32 mouse cellular contexts compared by ENCODE assay signal in the genomic region with DNA sequence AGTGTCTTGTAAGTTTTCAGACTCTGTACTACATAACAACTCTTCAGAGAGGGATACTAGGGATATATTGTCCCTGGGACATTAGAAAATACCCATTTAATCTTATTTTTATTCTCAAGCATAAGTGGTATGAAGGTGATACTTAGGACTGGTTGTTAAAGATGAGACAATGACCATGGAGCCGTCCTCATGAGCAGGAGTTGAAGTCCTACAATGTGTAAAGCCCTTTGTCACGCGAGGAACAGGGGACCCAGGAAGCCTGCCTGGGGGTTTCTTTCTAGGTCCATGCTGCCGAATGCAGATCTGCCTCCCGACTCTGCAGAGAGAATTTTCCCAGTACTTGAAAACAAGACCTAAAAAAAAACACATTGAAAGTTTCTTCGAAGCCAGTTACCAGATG. TPM values are rescaled to one million over a fixed set of nuclear protein-coding genes. Genes with fewer than 3 reads are reported as not detected.
DNase-seq lines count a peak whose midpoint lies in the region; ATAC-seq and TF ChIP-seq lines count a peak whose summit lies in the region.
"Had no signal": no experiment of that assay in that cellular context is flagged by ENCODE, and none has a peak within 500 bp of the region (broad histone marks: within the 10 kb centered on the region; RNA-seq: fewer than 3 reads in every experiment).

No protein-coding gene starts in this region.

- no peaks in the 10 kb centered on the region for H3K4me1 ChIP-seq in heart, embryonic 10.5 days
- H3K4me1 ChIP-seq in midbrain, embryonic 15.5 days = peaks cover 12% of the 10 kb centered on the region
- peaks cover 12% of the 10 kb centered on the region for H3K4me1 ChIP-seq in midbrain, embryonic 16.5 days (ENCODE audit: control insufficient read depth, insufficient read depth, low read length)
- peaks cover 6% of the 10 kb centered on the region; the same call in 1 of the 2 replicates for H3K4me1 ChIP-seq in hindbrain, postnatal 0 days (ENCODE audit: insufficient read depth, low read length)
- H3K4me1 ChIP-seq: lung, embryonic 15.5 days had no signal

- intact Hi-C loops in heart, postnatal 25 days (cut with DNase I) = no loop called here

- no peak for ATAC-seq in midbrain, embryonic 15.5 days (replicated peaks)
- ATAC-seq in midbrain, embryonic 16.5 days = no peak
- ATAC-seq in hindbrain, postnatal 0 days = no peak
- no peak for ATAC-seq in megakaryocyte-erythroid progenitor cell, adult 5-6 weeks (replicated peaks; ENCODE audit: low FRiP score, low TSS enrichment, poor library complexity, severe bottlenecking)
- ATAC-seq: CD4-positive, CD25-positive, alpha-beta regulatory T cell, adult 4 months; inflammation-experienced regulatory T-cells, adult 6 months had no signal

- no peaks in the 10 kb centered on the region for H3K9me3 ChIP-seq in heart, embryonic 10.5 days
- H3K9me3 ChIP-seq in midbrain, embryonic 15.5 days = no peaks in the 10 kb centered on the region
- H3K9me3 ChIP-seq in midbrain, embryonic 16.5 days (replicated peaks; ENCODE audit: control insufficient read depth, low read length, poor library complexity, severe bottlenecking) = no peaks in the 10 kb centered on the region
- no peaks in the 10 kb centered on the region for H3K9me3 ChIP-seq in hindbrain, postnatal 0 days (ENCODE audit: low read length)
- H3K9me3 ChIP-seq: limb, embryonic 13.5 days; lung, embryonic 15.5 days; midbrain, embryonic 12.5 days had no signal

- peak; percentile 55 for DNase-seq in heart, embryonic 10.5 days (ENCODE audit: low spot score)
- DNase-seq in heart, postnatal 25 days (ENCODE audit: low spot score) = no peak
- no peak for DNase-seq in hindbrain, postnatal 0 days (ENCODE audit: low spot score)
- no peak for DNase-seq in kidney, adult 8-10 months
- DNase-seq: adrenal gland, postnatal 14 days; cerebellum, adult 11 months; cerebellum, adult 9-10 months; cerebellum, postnatal 36 days; heart, postnatal 14 days; kidney, adult 11 months; kidney, postnatal 36 days; right cerebral cortex, adult 18-20 months; spleen, adult 18-20 months; thymus, adult 2 months; thymus, postnatal 36 days had no signal

- WGBS in heart, embryonic 10.5 days = 83% methylated on average over 6 of the region's 6 CpGs
- 85% methylated on average over 6 of the region's 6 CpGs for WGBS in midbrain, embryonic 15.5 days
- 83% methylated on average over 6 of the region's 6 CpGs for WGBS in midbrain, embryonic 16.5 days
- 80% methylated on average over 6 of the region's 6 CpGs for WGBS in hindbrain, postnatal 0 days

- H3K36me3 ChIP-seq in heart, embryonic 10.5 days = no peaks in the 10 kb centered on the region
- H3K36me3 ChIP-seq in midbrain, embryonic 15.5 days (replicated peaks) = peaks cover 3% of the 10 kb centered on the region; the same call in 1 of the 2 replicates
- H3K36me3 ChIP-seq in midbrain, embryonic 16.5 days (ENCODE audit: control insufficient read depth, insufficient read depth, low read length) = peaks cover 3% of the 10 kb centered on the region; the same call in 1 of the 2 replicates
- H3K36me3 ChIP-seq in hindbrain, postnatal 0 days (ENCODE audit: insufficient read depth, low read length) = no peaks in the 10 kb centered on the region; the same call in 1 of the 2 replicates
- H3K36me3 ChIP-seq: limb, embryonic 13.5 days; lung, embryonic 15.5 days; midbrain, embryonic 12.5 days had no signal

- H3K27me3 ChIP-seq in heart, embryonic 10.5 days (ENCODE audit: insufficient read depth, poor library complexity, severe bottlenecking) = no peaks in the 10 kb centered on the region
- no peaks in the 10 kb centered on the region for H3K27me3 ChIP-seq in midbrain, embryonic 15.5 days (replicated peaks)
- no peaks in the 10 kb centered on the region for H3K27me3 ChIP-seq in midbrain, embryonic 16.5 days (ENCODE audit: control insufficient read depth, insufficient read depth, low read depth, low read length)
- no peaks in the 10 kb centered on the region for H3K27me3 ChIP-seq in hindbrain, postnatal 0 days (ENCODE audit: insufficient read depth, low read length)
- H3K27me3 ChIP-seq: limb, embryonic 13.5 days; lung, embryonic 15.5 days; midbrain, embryonic 12.5 days had no signal

- H3K9ac ChIP-seq in midbrain, embryonic 15.5 days = no peak overlapping the region
- H3K9ac ChIP-seq in midbrain, embryonic 16.5 days (ENCODE audit: low read depth, low read length) = no peak overlapping the region
- no peak overlapping the region for H3K9ac ChIP-seq in hindbrain, postnatal 0 days (replicated peaks; ENCODE audit: low read length)
- H3K9ac ChIP-seq: limb, embryonic 13.5 days; lung, embryonic 15.5 days; midbrain, embryonic 12.5 days had no signal

- no peak for TF ChIP-seq CTCF in hindbrain, postnatal 0 days (IDR thresholded peaks at IDR 0.05; ENCODE audit: low read depth)

- H3K4me3 ChIP-seq in heart, embryonic 10.5 days = no peak overlapping the region
- H3K4me3 ChIP-seq in midbrain, embryonic 15.5 days = no peak overlapping the region
- no peak overlapping the region for H3K4me3 ChIP-seq in midbrain, embryonic 16.5 days (ENCODE audit: low read depth, low read length)
- no peak overlapping the region for H3K4me3 ChIP-seq in hindbrain, postnatal 0 days (ENCODE audit: low read length)
- H3K4me3 ChIP-seq: limb, embryonic 13.5 days; lung, embryonic 15.5 days; midbrain, embryonic 12.5 days; myocyte had no signal

- H3K27ac ChIP-seq in heart, embryonic 10.5 days = no peak overlapping the region
- peak overlapping the region; percentile 58; the same call in 1 of the 2 replicates for H3K27ac ChIP-seq in midbrain, embryonic 15.5 days
- no peak overlapping the region for H3K27ac ChIP-seq in midbrain, embryonic 16.5 days (ENCODE audit: low read length)
- H3K27ac ChIP-seq in hindbrain, postnatal 0 days = peak overlapping the region; percentile 49; the same call in 1 of the 2 replicates
- H3K27ac ChIP-seq: limb, embryonic 13.5 days; lung, embryonic 15.5 days; stomach, postnatal 0 days had no signal

- no peak overlapping the region for H3K4me2 ChIP-seq in midbrain, embryonic 15.5 days
- no peak overlapping the region for H3K4me2 ChIP-seq in midbrain, embryonic 16.5 days (ENCODE audit: low read length)
- H3K4me2 ChIP-seq in hindbrain, postnatal 0 days (ENCODE audit: low read depth, low read length) = no peak overlapping the region
- H3K4me2 ChIP-seq: limb, embryonic 13.5 days; liver, embryonic 11.5 days; lung, embryonic 15.5 days; midbrain, embryonic 12.5 days had no signal

RNA-seq across cellular contexts. Expression of gene Lamp5, which starts 55.1 kb away (rescaled TPM):
- polyA plus RNA-seq in heart, embryonic 10.5 days (2016; fragmentation: Nextera tagmentation; extraction: Ambion mirVana) = 0.13 TPM in 1 of 2 replicates, not detected in the other
- not detected for total RNA-seq in heart, postnatal 25 days (2021)
- 7.1 TPM in 2 replicates for polyA plus RNA-seq in midbrain, embryonic 15.5 days (2015; fragmentation: Nextera tagmentation; extraction: Ambion mirVana)
- 6.8 and 7.2 TPM in 2 replicates for polyA plus RNA-seq in midbrain, embryonic 16.5 days (2015; fragmentation: Nextera tagmentation; extraction: Ambion mirVana)
- total RNA-seq in hindbrain, postnatal 0 days (2014; rRNA removed) = 43.4 and 56.4 TPM in 2 replicates
- polyA plus RNA-seq in hindbrain, postnatal 0 days (2015; fragmentation: Nextera tagmentation; extraction: Ambion mirVana) = 143 and 145 TPM in 2 replicates
- not detected in 2 replicates for total RNA-seq in megakaryocyte-erythroid progenitor cell, adult 5-6 weeks (2014; fragmentation: Nextera tagmentation)
- not detected in 2 replicates for total RNA-seq in megakaryocyte-erythroid progenitor cell, adult 5-6 weeks (2017)
- total RNA-seq: adrenal gland, postnatal 14 days; gastrocnemius, adult 8-10 months; gastrocnemius, postnatal 4 days; heart, adult 8-10 months; heart, postnatal 14 days; megakaryocyte progenitor cell, adult 5-6 weeks; neutrophil, adult 5-6 weeks had no signal
- polyA plus RNA-seq: CD4-positive, CD25-positive, alpha-beta regulatory T cell, adult 4 months; heart, embryonic 14.5 days; inflammation-experienced regulatory T-cells, adult 6 months; myocyte; thymus, adult 2 months had no signal

Comparison
In these comparisons a context has a peak if more than half of its experiments do, and no peak if none do; other contexts are left out.
1. H3K27ac ChIP-seq: peak in midbrain, embryonic 15.5 days (single experiment) and hindbrain, postnatal 0 days (single experiment); none in heart, embryonic 10.5 days (single experiment) and midbrain, embryonic 16.5 days (single experiment).
2. RNA of gene Lamp5, which starts 55.1 kb away (polyA plus RNA-seq): 143 to 145 TPM in hindbrain, postnatal 0 days; 7.1 TPM in midbrain, embryonic 15.5 days, 6.8 to 7.2 TPM in midbrain, embryonic 16.5 days and 0.13 TPM in heart, embryonic 10.5 days; every median in the first group is over 10 times any median in the second.